Mouse (Mus musculus) stomach, postnatal 0 days (tissue): ENCODE results near the gene Urad. TPM values are rescaled to one million over a fixed set of nuclear protein-coding genes. Genes with fewer than 3 reads are reported as not detected.

Source experiments
- ATAC-seq: fragments of 200-750 bp; cut with Nextera tagmentation; 2 replicates; pipeline ENCODE4 v1.8.0; 2017; ENCODE audit not compliant: low FRiP score, low TSS enrichment
- DNase-seq: peaks from one replicate; pipeline ENCODE4 v3.0.0-alpha.2; 2016; ENCODE audit warnings: low spot score
- H3K27ac ChIP-seq: fragments of 300-500 bp; sonication (generic); replicated peaks from 2 replicates; pipeline ENCODE4 v1.5.1; 2014; ENCODE audit warnings: mild to moderate bottlenecking, control low read depth
- H3K27me3 ChIP-seq: fragments of 300-500 bp; sonication (generic); 2 replicates; pipeline ENCODE4 v1.6.1; 2014; ENCODE audit warnings: low read length; ENCODE audit not compliant: control insufficient read depth, insufficient read depth
- H3K36me3 ChIP-seq: fragments of 300-500 bp; sonication (generic); 2 replicates; pipeline ENCODE4 v1.6.1; 2014; ENCODE audit warnings: low read length, mixed read lengths; ENCODE audit not compliant: control insufficient read depth, insufficient read depth
- H3K4me1 ChIP-seq: fragments of 300-500 bp; sonication (generic); replicated peaks from 2 replicates; pipeline ENCODE4 v1.6.1; 2014; ENCODE audit warnings: antibody characterized with exemption; ENCODE audit not compliant: control insufficient read depth, insufficient read depth
- H3K4me2 ChIP-seq: fragments of 300-500 bp; sonication (generic); replicated peaks from 2 replicates; pipeline ENCODE4 v1.6.1; 2014; ENCODE audit warnings: low read depth, mild to moderate bottlenecking, control low read depth, moderate library complexity
- H3K4me3 ChIP-seq: fragments of 300-500 bp; sonication (generic); 2 replicates; pipeline ENCODE4 v1.5.1; 2014; ENCODE audit warnings: low read depth, low read length, control low read depth
- H3K9ac ChIP-seq: fragments of 300-500 bp; sonication (generic); 2 replicates; pipeline ENCODE4 v1.6.1; 2014; ENCODE audit warnings: mild to moderate bottlenecking, low read length, control low read depth, mixed read lengths
- H3K9me3 ChIP-seq: fragments of 300-500 bp; sonication (generic); 2 replicates; pipeline ENCODE4 v1.6.1; 2016; ENCODE audit warnings: low read length; ENCODE audit not compliant: control insufficient read depth
- CTCF ChIP-seq: IDR thresholded peaks from 2 replicates; pipeline ENCODE4 v1.5.1; 2016; ENCODE audit warnings: antibody characterized with exemption, low read depth, mild to moderate bottlenecking, moderate library complexity
- EP300 ChIP-seq: optimal IDR thresholded peaks from 2 replicates; pipeline ENCODE3; 2016; ENCODE audit warnings: antibody characterized with exemption
- WGBS: fragments of 180-500 bp; shearing (Covaris S2); extraction: QIAGEN DNeasy Blood & Tissue Kit; methylation state at CpG from one replicate; pipeline ENCODE4 v1.1.7; 2014; 5-methylcytosine and 5-hydroxymethylcytosine counted together
- polyA plus RNA-seq: library from polyadenylated mRNA; unstranded; fragments of >200 nt; fragmentation: Nextera tagmentation; extraction: Ambion mirVana; gene quantifications from 2 replicates; pipeline ENCODE4 v1.2.1, GENCODE M21; 2015

Urad gene
- polyA plus RNA-seq, 1 experiment from 2014 or later, result not detected

GRCm38 (mm10) chr5:147312830-147313685, 9.2 kb downstream of the Urad start:
- no peak overlapping the region for H3K9ac ChIP-seq
- H3K4me3 ChIP-seq, result no peak overlapping the region
- peaks cover 32% of the 10 kb centered on the region; the same call in 1 of the 2 replicates for H3K27me3 ChIP-seq

GRCm38 (mm10) chr5:147309786-147310185, 12.5 kb downstream of the Urad start:
- no peaks in the 10 kb centered on the region for H3K9me3 ChIP-seq
- no peak for ATAC-seq
- H3K4me1 ChIP-seq, result no peaks in the 10 kb centered on the region
- no peak overlapping the region for H3K4me3 ChIP-seq
- H3K27me3 ChIP-seq, result peaks cover 45% of the 10 kb centered on the region; the same call in 1 of the 2 replicates
- 0% methylated on average over 2 of the region's 2 CpGs for WGBS
- no peak for DNase-seq
- H3K36me3 ChIP-seq, result no peaks in the 10 kb centered on the region
- H3K27ac ChIP-seq, result no peak overlapping the region
- H3K9ac ChIP-seq, result no peak overlapping the region
- H3K4me2 ChIP-seq, result no peak overlapping the region
- no peak for TF ChIP-seq CTCF
- no peak for TF ChIP-seq EP300

More at GRCm38 (mm10) chr5:147312830-147313685, 9.2 kb downstream of the Urad start:
- 3% methylated on average over 27 of the region's 27 CpGs for WGBS
- TF ChIP-seq CTCF (no peak), EP300 (no peak)
- ATAC-seq (no peak), DNase-seq (no peak)
- Histone ChIP-seq H3K27ac (no peak overlapping the region), H3K4me1 (no peaks in the 10 kb centered on the region), H3K36me3 (no peaks in the 10 kb centered on the region), H3K4me2 (no peak overlapping the region), H3K9me3 (no peaks in the 10 kb centered on the region)

- no peak for TF ChIP-seq CTCF
- TF ChIP-seq EP300, result no peak
- ATAC-seq (no peak), DNase-seq (no peak)
- Histone ChIP-seq H3K27me3 (peaks cover 51% of the 10 kb centered on the region; the same call in 1 of the 2 replicates), H3K4me3 (no peak overlapping the region), H3K36me3 (no peaks in the 10 kb centered on the region), H3K4me1 (no peaks in the 10 kb centered on the region), H3K4me2 (no peak overlapping the region), H3K27ac (no peak overlapping the region), H3K9ac (no peak overlapping the region), H3K9me3 (no peaks in the 10 kb centered on the region)
- 15% methylated on average over 9 of the region's 9 CpGs for WGBS
Measured at GRCm38 (mm10) chr5:147308451-147308850, 13.8 kb downstream of the Urad start.

DNA sequence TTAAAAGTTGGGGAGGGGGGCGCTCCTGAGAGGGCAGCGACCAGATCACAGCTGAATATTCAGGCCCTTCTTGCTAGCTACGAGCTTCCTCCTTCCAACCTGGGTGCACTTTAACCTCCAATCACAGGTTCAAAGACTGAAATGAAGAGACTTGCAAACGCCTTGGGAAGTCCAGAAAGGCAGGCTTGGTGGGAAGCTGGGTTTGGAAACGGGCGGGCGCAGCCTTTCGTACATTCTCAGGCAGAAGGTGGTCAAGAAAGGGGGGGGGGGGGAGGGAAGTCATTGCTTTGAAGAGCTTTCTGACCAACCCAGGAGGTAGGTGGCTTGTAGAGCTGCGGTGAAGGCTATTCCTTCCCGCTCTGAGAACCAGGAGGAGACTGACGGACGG, 14.8 kb downstream of the Urad start:
- 3% methylated on average over 12 of the region's 12 CpGs for WGBS
- DNase-seq (no peak), ATAC-seq (no peak)
- H3K9me3 ChIP-seq, result no peaks in the 10 kb centered on the region
- TF ChIP-seq EP300 (no peak), CTCF (no peak)
- H3K27me3 ChIP-seq, result peaks cover 53% of the 10 kb centered on the region; the same call in 1 of the 2 replicates
- H3K9ac ChIP-seq, result no peak overlapping the region
- H3K4me1 ChIP-seq, result no peaks in the 10 kb centered on the region
- no peaks in the 10 kb centered on the region for H3K36me3 ChIP-seq
- H3K4me2 ChIP-seq, result no peak overlapping the region
- no peak overlapping the region for H3K4me3 ChIP-seq
- H3K27ac ChIP-seq, result no peak overlapping the region

DNA sequence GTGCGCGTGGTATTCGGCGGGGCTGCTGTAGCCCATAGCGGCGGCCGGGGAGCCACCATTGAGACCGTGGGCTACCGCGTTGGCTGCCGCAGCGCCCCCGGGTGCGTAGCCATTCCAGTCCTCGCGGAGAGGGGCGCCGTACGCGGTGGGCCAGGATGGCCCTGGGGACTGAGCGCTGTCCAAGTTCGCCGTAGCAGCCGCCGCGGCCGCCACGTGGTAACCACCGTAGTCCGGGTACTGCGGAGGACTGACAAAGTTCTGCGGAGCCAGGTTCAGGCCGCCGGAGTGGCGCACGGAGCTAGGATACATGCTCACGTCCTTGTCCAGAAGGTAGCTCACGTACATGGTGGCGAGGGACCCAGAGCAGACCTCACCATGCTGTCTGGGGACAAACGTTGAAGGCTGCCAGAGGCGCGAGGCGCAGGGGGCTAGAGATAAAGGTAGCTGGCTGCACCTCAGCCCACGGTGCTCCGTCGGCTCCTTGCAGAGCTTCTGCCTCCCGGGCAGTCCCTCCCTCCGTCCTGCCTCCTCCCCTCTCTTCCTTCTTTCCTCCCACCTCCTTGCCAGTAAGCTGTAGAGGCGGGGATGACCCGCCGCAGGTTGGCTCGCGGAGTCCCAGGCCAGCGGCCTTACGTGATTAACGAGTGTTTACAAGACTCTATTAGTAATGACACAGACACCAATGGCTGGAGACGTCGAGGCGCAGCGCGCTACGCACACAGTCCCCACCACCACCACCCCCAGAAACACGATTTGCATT, 15.4 kb downstream of the Urad start, which contains the start of gene Cdx2:
TSS of gene Cdx2 (minus strand) at position 633 of the 760 bp plus-strand sequence.
- Histone ChIP-seq H3K4me3 (peak within 1 kb of the TSS; percentile 15), H3K36me3 (no peaks in the 10 kb centered on the region), H3K27me3 (peaks cover 53% of the 10 kb centered on the region; the same call in 1 of the 2 replicates), H3K9me3 (no peaks in the 10 kb centered on the region), H3K4me1 (no peaks in the 10 kb centered on the region), H3K27ac (no peak within 1 kb of the TSS), H3K9ac (no peak within 1 kb of the TSS), H3K4me2 (peak within 1 kb of the TSS; percentile 11; the same call in 1 of the 2 replicates)
- no peak for DNase-seq
- TF ChIP-seq EP300 (no peak), CTCF (no peak)
- peak; percentile 57 for ATAC-seq
- under 1% methylated on average over 58 of the region's 63 CpGs for WGBS
